Comparison of ENCODE assay signal across 8 mouse cellular contexts in the genomic region with DNA sequence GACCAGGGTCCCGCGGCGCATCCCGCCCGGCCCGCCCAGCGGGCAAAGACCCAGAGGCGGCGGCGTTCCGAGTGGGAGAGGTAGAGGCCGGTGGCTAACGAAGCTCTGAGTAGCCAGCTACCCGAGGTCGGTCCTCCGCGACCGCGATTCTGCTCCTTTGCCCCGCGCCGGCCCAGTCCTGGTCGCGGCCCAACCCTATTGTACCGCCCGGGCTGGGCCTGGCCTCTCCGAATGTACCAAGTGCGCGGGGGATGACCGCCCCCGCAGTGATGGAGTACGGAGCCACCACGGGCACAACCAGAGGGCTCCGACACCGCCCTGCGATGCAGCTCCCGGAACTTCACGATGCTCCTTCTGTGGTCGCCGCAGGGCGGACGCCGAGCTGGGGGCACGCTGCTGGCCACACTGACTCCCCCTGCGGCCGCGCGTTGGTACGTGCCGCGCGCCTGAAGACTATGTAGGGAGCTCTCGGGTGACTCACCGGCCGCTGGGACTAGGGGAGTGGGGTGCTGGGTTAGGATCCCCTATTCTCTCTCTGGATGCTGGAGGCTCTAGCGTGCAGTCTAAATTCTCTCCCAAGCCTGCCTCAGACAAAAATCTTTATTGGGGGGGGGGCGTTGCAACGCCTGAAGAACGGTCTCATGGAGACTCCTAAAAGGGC. TPM values are rescaled to one million over a fixed set of nuclear protein-coding genes. Genes with fewer than 3 reads are reported as not detected.
DNase-seq lines count a peak whose midpoint lies in the region; ATAC-seq and TF ChIP-seq lines count a peak whose summit lies in the region.

A gene (minus strand): TSS at position 213 of the 661 bp plus-strand sequence.

- under 1% methylated on average over 34 of the region's 59 CpGs for WGBS in hindbrain, embryonic 16.5 days
- WGBS in macrophage (ENCODE audit: missing documents): 0% methylated on average over 43 of the region's 59 CpGs

- DNase-seq in T-cell, adult 2 months (ENCODE audit: low spot score): peak; percentile 82
- DNase-seq in cerebellum, postnatal 4 days (ENCODE audit: low spot score in 2 of 2): peak; percentile 67 to 81
- DNase-seq in gastrocnemius, adult 2 months: peak; percentile 95
- peak; percentile 80 to 85 for DNase-seq in left cerebral cortex, adult 18-20 months (ENCODE audit: low spot score in 2 of 2)
- peak; percentile 73 for DNase-seq in retina, postnatal 7 days (ENCODE audit: low read depth, low spot score)
- DNase-seq in urinary bladder, adult 18-20 months (ENCODE audit: low spot score in 2 of 2): peak; percentile 84 to 94

- no peak for TF ChIP-seq CTCF in gastrocnemius, adult 2 months (IDR thresholded peaks at IDR 0.05)

- H3K27me3 ChIP-seq in hindbrain, embryonic 16.5 days (replicated peaks; ENCODE audit: control insufficient read depth, insufficient read depth, low read length): no peaks in the 10 kb centered on the region

- ATAC-seq in hindbrain, embryonic 16.5 days: peak; percentile 87

- H3K4me1 ChIP-seq in hindbrain, embryonic 16.5 days (ENCODE audit: control insufficient read depth, insufficient read depth, low read depth, low read length): peaks cover 54% of the 10 kb centered on the region

- peak within 1 kb of the TSS; percentile 96 for H3K27ac ChIP-seq in gastrocnemius, adult 2 months
- peak within 1 kb of the TSS; percentile 93 for H3K27ac ChIP-seq in hindbrain, embryonic 16.5 days (ENCODE audit: low read depth, low read length)
- H3K27ac ChIP-seq in macrophage: peak within 1 kb of the TSS; percentile 99

- intact Hi-C loops in gastrocnemius, adult 2 months (cut with DNase I): no loop called here

- H3K4me3 ChIP-seq in gastrocnemius, adult 2 months: peak within 1 kb of the TSS; percentile 99
- H3K4me3 ChIP-seq in hindbrain, embryonic 16.5 days (ENCODE audit: low read length): peak within 1 kb of the TSS; percentile 96
- H3K4me3 ChIP-seq in macrophage (ENCODE audit: inconsistent target): peak within 1 kb of the TSS; percentile 75

- H3K79me2 ChIP-seq in macrophage (ENCODE audit: inconsistent target): peaks cover 59% of the 10 kb centered on the region

- H3K9me3 ChIP-seq in hindbrain, embryonic 16.5 days (ENCODE audit: control insufficient read depth, low read length): no peaks in the 10 kb centered on the region

- peak within 1 kb of the TSS; percentile 83 for H3K9ac ChIP-seq in hindbrain, embryonic 16.5 days (ENCODE audit: low read depth, low read length)

- H3K4me2 ChIP-seq in hindbrain, embryonic 16.5 days (ENCODE audit: low read length): peak within 1 kb of the TSS; percentile 94

- no peaks in the 10 kb centered on the region for H3K36me3 ChIP-seq in hindbrain, embryonic 16.5 days (ENCODE audit: control insufficient read depth, insufficient read depth, low read length)
- H3K36me3 ChIP-seq in macrophage (ENCODE audit: inconsistent target): no peaks in the 10 kb centered on the region

RNA-seq across cellular contexts. Expression of the gene that starts here (rescaled TPM):
- 100 to 1,000 TPM; 177 to 199 TPM for total RNA-seq in gastrocnemius, adult 2 months (2021)
- polyA plus RNA-seq in hindbrain, embryonic 16.5 days (2015; fragmentation: Nextera tagmentation; extraction: Ambion mirVana): 59.8 and 71.7 TPM in 2 replicates
- total RNA-seq in left cerebral cortex, adult 18-20 months (2021): 100 to 1,000 TPM; 251 to 254 TPM
- total RNA-seq in macrophage (2018; cell fraction: chromatin; rRNA removed): 100 to 1,000 TPM in 25 of 26 experiments, 10 to 100 TPM in 1; 97.4 to 591 (median 259) TPM
- total RNA-seq in macrophage (2018; cell fraction: cytosol; rRNA removed): 100 to 1,000 TPM; 123 to 196 (median 163) TPM
- 100 to 1,000 TPM; 107 to 224 (median 158) TPM for total RNA-seq in macrophage (2018; cell fraction: nucleus; rRNA removed)
- polyA plus RNA-seq in macrophage (2018): 105 to 157 TPM (median 139 TPM) in 3 replicates

Comparison
In these comparisons a context has a peak if more than half of its experiments do, and no peak if none do; other contexts are left out.
1. Peak in every context shown above with its lines: DNase-seq, ATAC-seq, H3K4me3 ChIP-seq and H3K27ac ChIP-seq.